Mouse (Mus musculus) macrophage (primary cell): ENCODE measurements around the gene Snrnp27. TPM values are rescaled to one million over a fixed set of nuclear protein-coding genes. Genes with fewer than 3 reads are reported as not detected.

ENCODE experiments used
- H3K27ac ChIP-seq: fragments of 350-480 bp; formaldehyde crosslinking; 2 replicates; pipeline ENCODE4 v1.9.0; 2021
- H3K36me3 ChIP-seq: fragments of 350-480 bp; formaldehyde crosslinking; 2 replicates; pipeline ENCODE4 v1.9.0; 2021; ENCODE audit errors: inconsistent target
- H3K4me3 ChIP-seq: fragments of 350-480 bp; formaldehyde crosslinking; 2 replicates; pipeline ENCODE4 v1.9.0; 2021; ENCODE audit errors: inconsistent target
- H3K79me2 ChIP-seq: fragments of 350-480 bp; formaldehyde crosslinking; 2 replicates; pipeline ENCODE4 v1.9.0; 2021; ENCODE audit errors: inconsistent target
- WGBS: methylation state at CpG from one replicate; pipeline ENCODE4 v1.1.7; 2026; ENCODE audit warnings: inconsistent platforms; ENCODE audit not compliant: missing documents; 5-methylcytosine and 5-hydroxymethylcytosine counted together
- polyA plus RNA-seq: library from polyadenylated mRNA; stranded (reverse); fragments of 250-400 nt; gene quantifications from 3 replicates; pipeline ENCODE4 v1.2.4, GENCODE M21; 2018; ENCODE audit warnings: inconsistent platforms

Snrnp27 gene
- polyA plus RNA-seq, 1 experiment from 2014 or later = 86.6 TPM

DNA sequence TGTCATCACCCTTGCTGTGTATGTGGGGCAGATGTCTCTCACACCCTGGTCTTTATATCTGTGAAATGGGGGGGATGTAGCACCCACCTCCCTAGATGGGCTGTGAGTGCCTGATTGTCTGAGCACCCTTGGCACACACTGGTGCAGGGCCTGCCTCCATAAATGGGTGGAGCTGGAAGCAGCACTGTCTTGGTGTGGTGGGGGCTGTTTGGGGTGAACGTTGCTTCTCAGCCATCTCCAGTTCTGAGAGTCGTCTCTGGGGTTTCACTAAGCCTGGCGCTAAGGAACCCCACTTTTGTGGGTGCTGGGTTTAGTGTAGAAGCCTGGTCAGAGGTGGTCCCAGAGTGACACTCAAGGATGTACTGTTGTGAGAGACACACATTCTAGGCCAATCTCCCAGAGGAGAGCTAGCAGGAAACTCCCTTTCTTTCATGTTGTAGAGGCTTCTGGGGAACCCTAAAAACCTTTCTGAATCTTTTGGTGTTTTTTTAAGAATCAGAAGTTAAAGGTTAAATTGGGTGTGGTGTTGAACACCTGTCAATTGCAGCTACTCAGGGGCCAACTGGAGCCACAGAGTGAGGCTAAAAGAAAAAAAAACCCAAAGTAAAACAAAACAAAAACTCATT is 39.4 kb downstream of the Snrnp27 start:
- H3K4me3 ChIP-seq = no peak overlapping the region
- WGBS = 90% methylated on average over 3 of the region's 3 CpGs
- peaks cover 19% of the 10 kb centered on the region for H3K36me3 ChIP-seq
- H3K27ac ChIP-seq = no peak overlapping the region
- no peaks in the 10 kb centered on the region for H3K79me2 ChIP-seq

DNA sequence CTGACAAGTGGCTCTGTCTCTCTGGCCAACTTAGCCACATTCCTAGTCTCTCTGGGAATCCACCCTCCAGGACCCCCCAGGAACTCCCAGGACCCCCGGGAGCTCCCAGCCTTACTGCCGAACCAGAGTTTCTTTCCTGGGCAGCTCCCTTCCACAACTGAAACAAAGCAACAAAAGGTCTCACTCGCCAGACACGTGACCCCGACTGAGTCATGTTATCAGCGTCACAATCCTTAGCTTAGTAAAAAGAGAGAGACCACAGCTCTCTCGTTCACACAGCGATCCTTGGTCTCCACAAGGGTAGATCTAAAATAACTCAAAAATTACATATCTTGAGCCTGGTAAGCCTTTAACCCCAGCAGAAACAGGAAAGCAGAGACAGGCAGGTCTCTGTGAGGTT is 42.6 kb downstream of the Snrnp27 start:
- Histone ChIP-seq H3K27ac (no peak overlapping the region), H3K79me2 (no peaks in the 10 kb centered on the region), H3K36me3 (no peaks in the 10 kb centered on the region), H3K4me3 (no peak overlapping the region)
- WGBS = 86% methylated on average over 8 of the region's 8 CpGs

DNA sequence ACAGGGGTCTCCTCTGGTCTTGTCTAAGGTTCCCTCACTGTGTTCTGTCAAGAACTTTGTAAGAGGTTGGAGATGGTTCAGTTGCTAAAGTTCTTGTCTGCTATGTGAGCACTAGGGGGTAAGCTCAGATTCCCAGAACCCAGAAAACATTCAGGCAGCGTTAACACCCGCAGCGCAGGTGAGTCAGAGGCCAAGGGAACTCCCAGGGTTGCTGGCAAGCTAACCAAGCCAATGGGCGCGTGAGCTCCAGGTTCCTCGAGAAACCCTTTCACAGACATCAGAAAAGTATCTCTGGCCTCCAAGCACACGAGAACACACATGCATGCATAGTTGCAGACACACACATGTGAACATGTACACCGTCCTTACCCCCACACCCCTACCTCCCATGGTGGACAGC is 43.5 kb downstream of the Snrnp27 start:
- 99% methylated on average over 8 of the region's 8 CpGs for WGBS
- H3K4me3 ChIP-seq = no peak overlapping the region
- no peaks in the 10 kb centered on the region for H3K79me2 ChIP-seq
- H3K27ac ChIP-seq = no peak overlapping the region
- H3K36me3 ChIP-seq = no peaks in the 10 kb centered on the region

DNA sequence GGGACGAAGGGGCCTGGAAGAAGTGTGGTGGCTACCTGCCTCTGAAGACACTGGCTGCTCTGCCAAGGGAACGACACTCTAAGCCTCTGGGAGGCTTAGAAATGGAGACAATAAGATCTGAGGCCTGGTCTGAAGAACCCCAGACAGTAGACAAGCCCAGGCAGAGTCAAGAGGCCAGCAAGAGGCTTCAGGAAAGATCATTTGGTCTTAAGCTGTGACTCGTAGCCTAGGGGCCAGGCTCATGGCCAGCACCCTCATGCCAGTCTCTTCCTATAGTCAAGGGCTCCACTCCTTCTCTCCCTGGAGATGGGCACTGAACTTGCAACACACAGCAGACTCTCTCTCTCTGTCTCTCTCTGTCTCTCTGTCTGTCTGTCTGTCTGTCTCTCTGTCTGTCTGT is 44.2 kb downstream of the Snrnp27 start:
- Histone ChIP-seq H3K27ac (no peak overlapping the region), H3K36me3 (no peaks in the 10 kb centered on the region), H3K79me2 (no peaks in the 10 kb centered on the region), H3K4me3 (no peak overlapping the region)
- WGBS = 100% methylated on average over 3 of the region's 3 CpGs

DNA sequence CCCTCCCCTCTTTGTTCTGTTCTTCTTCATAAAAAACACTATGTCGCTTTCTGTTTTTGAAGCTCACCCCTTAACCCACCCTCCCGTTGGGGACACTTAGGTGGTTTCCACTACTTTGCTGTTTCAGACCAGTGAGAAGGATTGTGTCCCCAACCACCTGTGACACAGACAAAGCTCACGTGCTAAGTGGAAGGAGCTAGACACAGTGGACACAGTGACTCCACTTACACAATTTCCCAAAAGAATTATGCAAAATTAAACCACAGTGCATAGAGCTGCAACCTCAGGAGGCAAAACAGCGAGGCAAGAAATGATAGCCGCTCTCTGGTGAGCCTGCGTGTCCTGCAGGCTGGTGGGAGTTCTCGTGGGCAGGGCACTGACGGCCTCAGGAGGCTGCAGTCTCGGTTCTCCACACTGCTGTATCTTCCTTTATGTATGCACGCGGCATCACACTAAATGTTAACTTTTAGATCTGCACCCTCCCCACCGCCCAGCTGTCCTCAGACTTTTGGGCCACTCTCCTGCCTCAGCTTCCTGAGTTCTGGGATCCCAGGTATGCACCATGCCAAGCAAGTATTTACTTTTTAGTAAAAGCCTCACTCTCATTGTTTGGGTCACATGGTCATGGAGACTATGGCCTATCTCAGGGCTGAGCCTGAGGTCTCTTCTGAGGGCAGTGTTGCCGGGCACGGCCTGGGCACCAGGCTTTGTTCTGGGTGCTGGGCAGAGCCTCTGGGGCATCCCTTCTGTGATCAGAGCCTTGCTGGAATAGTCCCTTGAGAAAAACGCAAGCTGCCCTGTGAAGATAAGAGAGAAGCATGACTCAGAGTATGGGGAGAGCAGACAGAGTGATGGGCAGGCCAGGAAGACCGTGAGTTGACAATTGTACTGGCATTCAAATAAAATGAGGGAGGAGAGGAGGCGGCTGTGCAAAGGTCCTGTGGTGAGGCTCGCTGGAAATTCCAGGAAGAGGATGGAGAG is 44.9 kb downstream of the Snrnp27 start:
- 63% methylated on average over 18 of the region's 18 CpGs for WGBS
- Histone ChIP-seq H3K79me2 (no peaks in the 10 kb centered on the region), H3K27ac (no peak overlapping the region), H3K36me3 (no peaks in the 10 kb centered on the region), H3K4me3 (no peak overlapping the region)

DNA sequence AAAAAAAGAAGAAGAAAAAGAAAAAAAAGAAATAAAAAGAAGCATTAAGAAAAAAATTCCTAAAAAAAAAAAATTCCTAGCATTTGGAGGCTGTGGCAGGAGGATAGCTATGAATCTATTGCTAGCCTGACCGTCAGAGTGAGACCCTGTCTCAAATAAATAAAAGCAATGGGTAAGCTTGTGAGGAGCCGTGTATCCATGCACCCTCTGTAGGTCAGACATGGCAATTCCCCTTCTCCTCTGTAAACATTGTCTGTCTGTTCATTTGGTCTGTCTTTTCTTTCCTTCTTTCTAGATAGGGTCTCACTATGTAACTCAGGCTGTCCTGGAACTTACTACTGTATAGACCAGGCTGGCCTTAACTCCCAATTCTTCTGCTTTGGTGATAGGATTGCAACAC is 45.9 kb downstream of the Snrnp27 start:
- WGBS = 71% methylated on average over 2 of the region's 2 CpGs
- Histone ChIP-seq H3K4me3 (no peak overlapping the region), H3K27ac (no peak overlapping the region), H3K36me3 (no peaks in the 10 kb centered on the region), H3K79me2 (no peaks in the 10 kb centered on the region)

DNA sequence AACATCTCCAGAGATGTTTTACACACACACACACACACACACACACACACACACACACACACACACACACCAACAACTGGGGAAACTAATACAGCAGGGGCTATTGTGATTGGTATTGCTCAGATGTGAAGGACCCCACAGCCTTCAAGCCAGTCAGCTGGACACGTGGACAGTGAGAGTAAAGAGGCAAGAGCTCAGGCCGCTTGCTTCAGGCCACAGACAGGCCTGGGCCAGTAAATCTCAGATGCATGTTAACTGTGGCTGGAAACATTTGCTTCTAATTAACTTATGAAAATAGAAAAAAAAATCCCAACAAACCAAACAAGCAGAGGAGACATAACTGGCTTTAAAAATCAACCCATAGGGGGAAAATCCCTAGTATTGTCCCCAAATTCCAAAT is 46.5 kb downstream of the Snrnp27 start:
- H3K4me3 ChIP-seq = no peak overlapping the region
- WGBS = 100% methylated on average over 2 of the region's 2 CpGs
- no peaks in the 10 kb centered on the region for H3K36me3 ChIP-seq
- no peaks in the 10 kb centered on the region for H3K79me2 ChIP-seq
- no peak overlapping the region for H3K27ac ChIP-seq

DNA sequence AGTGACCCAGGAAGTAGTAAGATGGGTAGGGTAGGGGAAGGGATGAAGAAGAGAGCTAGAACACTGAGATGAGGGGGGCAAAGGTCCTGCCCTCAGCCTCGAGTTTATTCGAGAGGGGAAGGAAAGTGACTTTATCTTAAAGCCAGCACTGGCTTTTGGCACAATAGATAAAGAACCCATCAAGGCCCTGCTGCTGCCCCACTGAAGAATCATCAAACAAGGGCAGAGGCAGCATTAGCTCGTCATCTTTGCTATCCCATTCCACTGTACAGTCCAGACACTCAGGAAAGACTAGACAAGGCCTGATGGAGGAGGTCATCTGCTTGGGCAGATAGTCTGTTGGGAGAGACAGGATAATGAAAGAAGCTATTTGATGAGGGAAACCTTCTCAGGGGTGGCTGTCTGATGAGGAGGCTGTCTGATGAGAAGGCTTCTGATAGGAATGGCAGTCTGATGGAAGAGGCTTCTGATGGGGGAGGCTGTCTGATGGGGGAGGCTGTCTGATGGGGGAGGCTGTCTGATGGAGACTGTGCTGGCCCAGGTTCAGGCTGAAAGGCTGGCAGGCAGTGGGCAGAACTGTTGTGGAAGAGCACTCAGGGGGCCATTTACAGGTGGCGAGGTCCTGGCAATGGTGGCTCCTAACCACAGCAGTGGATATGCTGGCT is 47.0 kb downstream of the Snrnp27 start:
- WGBS = 66% methylated on average over 4 of the region's 4 CpGs
- no peaks in the 10 kb centered on the region for H3K79me2 ChIP-seq
- H3K4me3 ChIP-seq = no peak overlapping the region
- no peak overlapping the region for H3K27ac ChIP-seq
- no peaks in the 10 kb centered on the region for H3K36me3 ChIP-seq

DNA sequence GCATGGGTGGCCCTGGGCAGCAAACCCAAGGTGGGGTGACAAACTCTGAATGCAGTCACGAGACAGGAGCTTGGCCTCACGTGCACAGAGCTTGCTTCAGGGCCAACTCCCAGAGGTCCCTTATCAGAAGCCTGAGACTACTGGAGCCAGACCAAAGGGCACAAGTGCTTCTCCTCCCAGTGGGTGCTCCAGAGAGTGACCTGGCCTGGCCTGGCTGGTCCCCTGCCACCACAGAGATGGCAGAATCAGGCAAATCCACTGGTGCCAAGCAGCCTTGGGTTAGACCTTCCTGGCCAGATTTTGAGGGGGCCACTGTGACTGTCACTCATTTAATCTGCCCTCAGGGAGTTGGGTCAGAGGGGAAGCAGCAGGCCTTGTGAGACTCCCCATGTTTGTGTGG is 47.8 kb downstream of the Snrnp27 start:
- no peak overlapping the region for H3K27ac ChIP-seq
- H3K79me2 ChIP-seq = no peaks in the 10 kb centered on the region
- 93% methylated on average over 2 of the region's 2 CpGs for WGBS
- H3K36me3 ChIP-seq = no peaks in the 10 kb centered on the region
- H3K4me3 ChIP-seq = no peak overlapping the region

DNA sequence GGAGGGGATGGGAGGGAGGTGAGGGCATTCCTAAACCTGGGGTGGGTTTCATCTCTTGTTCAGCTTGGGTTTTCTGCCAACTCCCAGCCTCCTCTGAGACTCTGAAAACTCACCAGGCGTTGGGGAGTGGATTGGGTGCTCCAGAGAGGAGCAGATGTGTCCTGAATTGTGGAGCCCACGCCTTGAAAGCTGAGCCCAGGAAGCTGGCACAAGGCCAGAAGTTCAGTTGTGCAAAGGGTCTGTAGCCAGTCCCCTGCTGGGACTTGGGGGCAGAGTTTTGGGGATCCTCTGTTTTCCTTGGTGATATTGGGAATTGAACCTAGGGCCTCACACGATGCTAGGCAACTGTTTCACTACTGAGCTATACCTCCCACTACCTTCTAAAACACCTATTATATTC is 54.2 kb downstream of the Snrnp27 start:
- Histone ChIP-seq H3K36me3 (no peaks in the 10 kb centered on the region), H3K27ac (no peak overlapping the region), H3K79me2 (no peaks in the 10 kb centered on the region), H3K4me3 (no peak overlapping the region)
- 89% methylated on average over 3 of the region's 3 CpGs for WGBS

DNA sequence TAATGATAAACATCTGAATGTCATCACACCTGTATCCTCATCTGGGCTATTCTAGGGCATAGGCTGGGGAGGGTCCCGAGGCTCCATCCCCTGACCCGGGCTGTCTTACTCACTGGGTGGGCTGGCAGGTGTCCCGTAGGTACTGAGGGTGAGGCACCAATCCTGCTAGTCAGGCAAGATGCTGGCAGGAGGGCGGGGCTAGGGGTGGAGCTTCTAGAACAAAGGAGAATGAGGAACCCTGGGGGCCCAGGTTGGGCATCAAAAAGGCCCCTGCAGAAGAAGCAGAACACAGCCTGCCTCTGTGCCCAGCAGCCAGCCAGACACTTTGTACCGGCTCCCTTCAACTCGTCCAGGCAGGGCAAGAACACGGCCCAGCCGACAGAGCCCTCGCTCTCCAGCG is 56.4 kb downstream of the Snrnp27 start, which contains the start of gene Asprv1:
Gene Asprv1, plus strand, starts transcription at position 219 of the 400 bp plus-strand sequence.
- no peaks in the 10 kb centered on the region for H3K79me2 ChIP-seq
- no peak within 1 kb of the TSS for H3K4me3 ChIP-seq
- H3K36me3 ChIP-seq = no peaks in the 10 kb centered on the region
- H3K27ac ChIP-seq = no peak within 1 kb of the TSS
- 70% methylated on average over 10 of the region's 10 CpGs for WGBS

Other genes with a start within 250 kb of the Snrnp27 start
- 8.0 to 12.3 TPM (median 8.9 TPM) in 3 replicates for gene C87436, start 246.1 kb downstream of the Snrnp27 start, polyA plus RNA-seq
- gene Pcbp1, start 158.2 kb downstream of the Snrnp27 start, polyA plus RNA-seq = 129 to 213 TPM (median 209 TPM) in 3 replicates
- gene Asprv1, start 56.4 kb downstream of the Snrnp27 start, polyA plus RNA-seq = 0.14 to 0.17 TPM in 2 of 3 replicates, not detected in the other
- 6.7 to 27.0 TPM (median 16.6 TPM) in 3 replicates for gene Mxd1, start 15.4 kb downstream of the Snrnp27 start, polyA plus RNA-seq
- 7.5 to 12.1 TPM (median 11.7 TPM) in 3 replicates for gene Gmcl1, start 48.9 kb upstream of the Snrnp27 start, polyA plus RNA-seq
- gene Anxa4, start 109.1 kb upstream of the Snrnp27 start, polyA plus RNA-seq = 355 to 520 TPM (median 453 TPM) in 3 replicates
- 14.9 to 27.6 TPM (median 23.2 TPM) in 3 replicates for gene Aak1, start 165.0 kb upstream of the Snrnp27 start, polyA plus RNA-seq